Mouse (Mus musculus) kidney, adult 9 months (tissue): ENCODE data around the gene Rgs5.
A peak's percentile ranks its signal among the peaks of the same experiment; 100 is the strongest.

Experiments used
- DNase-seq: peaks from one replicate; pipeline ENCODE4 v3.0.0; 2022

The Rgs5 gene

DNA sequence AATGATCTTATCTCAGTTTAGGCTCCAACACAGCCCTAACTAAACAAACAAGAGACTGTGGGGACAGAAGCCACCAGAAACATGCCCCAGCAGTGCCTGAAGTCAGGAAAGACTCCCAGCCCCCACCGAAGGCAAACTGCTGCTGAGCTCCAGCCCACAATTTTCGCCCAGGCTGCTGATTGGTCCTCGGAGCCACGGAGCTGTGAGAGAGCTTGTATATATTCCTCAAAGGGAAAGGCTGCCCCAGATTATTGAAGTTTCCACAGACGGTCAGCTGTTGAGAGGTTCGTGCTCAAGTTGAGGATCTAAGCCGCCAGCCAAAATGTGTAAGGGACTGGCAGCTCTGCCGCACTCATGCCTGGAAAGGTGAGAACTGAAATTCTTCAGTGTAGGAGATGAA lies at the start of gene Rgs5:
Gene Rgs5 (plus strand): TSS at position 246 of the 400 bp plus-strand sequence.
- peak; percentile 9 for DNase-seq

DNA sequence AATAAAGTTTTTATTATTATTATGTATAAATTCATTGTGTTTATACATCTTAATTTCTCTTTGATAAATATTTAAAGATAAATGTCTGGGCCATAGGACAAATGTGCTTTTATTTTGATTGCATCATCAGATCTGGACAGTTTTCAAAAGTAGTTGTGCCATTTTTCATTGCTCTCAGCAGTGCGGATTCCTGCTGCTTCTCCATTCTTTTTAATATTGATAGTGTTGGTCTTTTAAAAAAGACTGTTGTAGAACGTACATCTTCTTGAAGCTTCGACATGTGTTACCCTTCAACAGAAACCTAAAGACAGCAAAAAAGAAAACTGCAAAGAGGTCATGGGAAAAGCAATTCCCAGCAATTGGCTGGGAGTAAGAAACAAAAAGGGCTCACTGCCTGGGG lies 49.1 kb upstream of the Rgs5 start:
- no peak for DNase-seq

DNA sequence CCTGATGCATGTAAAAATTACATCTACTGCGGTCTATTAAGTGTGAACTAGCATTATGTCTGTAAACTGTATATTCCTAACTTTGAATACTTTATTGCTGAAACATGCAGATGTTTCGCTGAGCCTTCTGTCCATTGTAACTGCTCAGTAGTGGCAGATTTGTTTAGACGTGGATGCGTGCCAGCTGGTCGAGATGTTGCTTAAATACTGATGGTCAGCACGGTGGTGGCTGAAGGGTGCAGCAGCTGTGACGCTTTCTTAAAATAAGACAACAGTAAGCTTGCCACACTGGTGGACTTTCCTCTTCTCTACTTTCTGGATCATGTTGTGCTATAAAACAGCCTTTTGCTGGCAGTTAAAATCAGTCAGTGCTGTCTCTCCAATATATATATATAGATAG lies 25.6 kb upstream of the Rgs5 start:
- DNase-seq: no peak

DNA sequence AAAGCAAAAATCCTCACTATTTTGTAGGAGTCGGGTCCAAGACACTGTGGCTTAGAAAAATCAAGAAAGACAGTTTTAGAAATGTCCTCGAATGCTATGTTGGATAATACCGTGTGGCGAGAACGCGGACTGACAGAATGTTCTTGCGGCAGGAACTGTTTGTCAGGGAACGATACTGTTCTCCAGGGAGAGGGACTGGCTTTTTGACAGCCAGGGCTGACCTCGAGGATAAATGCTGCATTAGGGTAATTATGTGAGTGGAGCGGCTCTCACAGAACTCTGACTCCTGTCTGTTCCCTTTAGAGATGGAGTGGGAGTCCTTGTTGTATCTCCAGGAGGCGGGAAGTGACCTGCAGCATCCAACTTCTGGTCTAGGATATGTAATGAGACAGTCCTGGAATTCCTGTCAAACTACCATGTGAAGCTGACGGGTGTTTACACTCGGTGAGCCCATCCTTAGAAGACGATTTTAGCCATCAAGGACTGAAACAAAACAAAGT lies 18.0 kb upstream of the Rgs5 start:
- no peak for DNase-seq

DNA sequence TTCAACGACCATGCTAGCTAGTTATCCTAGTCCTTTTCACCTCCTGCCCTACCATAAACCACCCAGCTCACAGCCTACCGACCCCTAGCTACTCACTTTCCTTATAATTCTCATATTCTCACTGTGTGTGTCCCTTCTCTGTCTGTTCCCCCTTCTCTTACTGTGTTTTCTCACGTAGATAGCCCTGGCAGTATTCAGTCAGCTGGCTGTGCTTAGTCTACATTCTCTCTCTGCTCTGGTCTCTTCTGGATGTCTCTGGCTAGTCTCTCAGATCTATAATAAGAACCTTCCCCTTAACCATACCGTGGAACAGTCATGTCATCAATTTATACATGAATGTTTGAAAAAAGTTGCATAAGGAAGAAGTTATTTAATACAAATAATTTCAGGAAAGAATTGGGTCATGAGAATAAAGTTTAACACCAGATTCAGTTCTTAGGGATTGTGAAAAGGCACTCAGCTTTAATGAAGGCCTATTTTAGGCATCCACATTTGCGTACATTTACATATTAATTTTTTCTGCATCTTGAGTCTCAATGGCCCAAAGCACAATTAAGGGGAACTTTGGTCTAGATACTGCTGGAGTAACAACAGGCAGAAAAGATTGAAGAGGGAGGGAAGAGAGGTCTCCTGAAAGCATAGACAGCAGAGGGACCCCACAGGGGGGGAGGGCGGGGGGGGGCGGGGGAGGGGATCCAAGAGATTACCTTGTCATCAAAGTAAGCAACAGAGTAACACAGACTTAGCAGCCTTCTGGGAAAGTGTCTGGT lies 10.2 kb upstream of the Rgs5 start:
- DNase-seq: no peak

DNA sequence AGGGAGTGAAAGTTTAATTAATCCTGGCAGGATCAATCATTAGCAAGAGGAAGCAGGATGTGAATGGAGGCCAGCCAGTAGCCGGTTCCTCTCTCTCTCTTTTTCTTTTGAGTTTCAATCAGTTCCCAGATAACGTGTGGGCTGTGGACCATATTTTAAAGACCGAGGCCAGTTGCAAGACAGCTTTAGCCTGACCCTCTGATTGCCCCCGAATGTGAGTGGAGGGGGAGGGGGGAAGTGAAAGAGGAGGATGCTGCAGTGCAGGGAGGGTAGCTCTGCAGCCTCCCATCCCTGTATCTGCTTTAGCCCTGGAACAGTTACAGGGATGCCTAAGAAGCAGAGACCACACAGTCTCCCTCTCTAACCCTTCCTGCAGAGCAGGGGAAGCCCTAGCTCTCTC lies 4.2 kb downstream of the Rgs5 start:
- DNase-seq: peak; percentile 39

DNA sequence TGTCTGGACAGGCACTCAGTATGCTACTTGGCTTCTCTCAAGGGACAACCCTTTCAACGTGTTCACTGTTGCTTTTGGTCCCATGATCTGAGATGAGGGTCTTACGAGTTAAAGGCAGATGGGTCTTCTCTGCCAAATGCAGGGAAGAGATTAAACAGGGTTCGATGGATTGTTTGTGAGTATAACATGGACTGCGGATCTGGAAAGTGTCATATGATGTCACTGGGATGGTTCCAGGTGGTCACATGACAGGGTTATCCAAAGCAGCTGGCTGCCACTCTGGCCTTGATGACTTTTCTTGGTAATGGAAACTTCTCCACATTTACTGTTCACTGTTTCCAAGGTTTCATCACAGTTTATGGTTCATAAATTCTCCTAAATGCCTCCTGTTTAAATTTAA lies 12.0 kb downstream of the Rgs5 start:
- DNase-seq: no peak

DNA sequence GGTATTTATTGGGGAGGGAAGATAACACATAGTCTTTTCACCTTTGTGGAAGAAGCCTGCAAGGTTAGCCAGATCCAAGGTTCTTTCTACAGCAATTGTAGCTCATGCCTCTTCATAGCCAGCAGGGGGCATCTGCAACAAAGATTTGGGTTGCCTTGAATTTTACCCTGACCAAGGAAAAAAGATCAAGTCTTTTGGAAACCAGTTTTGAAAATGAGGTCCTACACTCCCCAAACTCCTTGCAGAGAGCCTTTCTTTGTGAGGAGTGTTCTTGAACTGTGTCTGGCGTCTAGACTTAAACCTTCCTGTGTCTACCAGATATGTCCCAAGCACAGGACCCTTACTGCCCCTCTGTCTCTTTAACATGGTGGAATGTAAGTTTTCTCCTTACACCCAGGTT lies 15.4 kb downstream of the Rgs5 start:
- peak; percentile 20 for DNase-seq

DNA sequence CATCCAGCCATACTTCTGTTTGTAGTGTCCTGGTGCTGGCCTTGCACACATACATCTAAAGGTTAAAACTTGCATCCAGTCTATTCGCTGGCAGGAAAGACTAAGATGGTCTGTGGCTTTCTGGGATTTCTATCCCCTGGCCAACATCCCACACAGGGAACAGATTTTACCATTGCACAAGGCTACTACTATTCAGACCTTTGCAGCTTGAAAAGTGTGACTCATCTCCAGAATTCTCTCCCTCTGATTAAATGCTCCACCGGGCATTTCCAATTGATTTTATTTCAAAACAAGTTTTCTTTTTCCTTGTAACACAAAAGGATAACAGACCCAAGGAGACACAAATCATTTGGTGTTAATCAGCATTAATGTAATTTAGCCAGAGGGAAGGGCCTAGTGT lies 16.5 kb downstream of the Rgs5 start:
- no peak for DNase-seq

DNA sequence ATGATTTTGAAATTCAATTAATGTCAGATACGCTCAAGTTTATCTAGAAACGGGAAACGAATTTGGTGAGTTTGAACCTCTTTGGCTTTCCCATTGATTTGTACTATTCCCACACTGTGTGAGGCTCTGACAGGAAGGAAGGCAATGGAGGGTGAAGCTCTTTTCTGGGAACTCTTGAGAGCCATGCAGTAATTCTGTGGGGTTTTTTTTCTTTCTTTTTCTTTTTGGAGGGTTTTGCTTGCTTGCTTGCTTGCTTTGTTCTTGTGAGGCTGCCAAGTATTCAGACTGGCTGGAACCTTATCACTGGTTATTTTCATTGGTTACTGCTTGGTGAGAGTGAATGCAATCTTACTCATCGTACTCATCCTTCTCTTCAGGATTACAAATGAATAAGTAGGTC lies 17.0 kb downstream of the Rgs5 start:
- no peak for DNase-seq

DNA sequence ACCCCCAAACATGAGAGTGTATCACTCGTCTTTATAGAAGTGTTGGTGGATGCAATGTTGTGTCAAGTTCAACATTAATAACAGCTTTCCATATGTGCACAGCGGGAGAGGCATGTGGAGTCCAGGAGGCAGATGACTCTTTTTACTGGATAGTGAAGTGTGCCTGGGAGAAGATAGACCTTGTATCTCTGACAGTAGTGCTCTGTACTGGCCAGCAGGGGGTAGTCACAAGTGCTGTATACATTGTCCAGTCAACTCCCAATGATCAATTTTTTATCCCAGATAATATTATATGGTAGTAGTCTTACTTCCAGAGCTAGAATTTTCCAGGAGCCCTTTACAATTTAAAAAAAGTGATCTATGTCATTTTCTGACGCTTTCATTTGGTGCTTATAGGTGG lies 18.8 kb downstream of the Rgs5 start:
- DNase-seq: peak; percentile 12

DNA sequence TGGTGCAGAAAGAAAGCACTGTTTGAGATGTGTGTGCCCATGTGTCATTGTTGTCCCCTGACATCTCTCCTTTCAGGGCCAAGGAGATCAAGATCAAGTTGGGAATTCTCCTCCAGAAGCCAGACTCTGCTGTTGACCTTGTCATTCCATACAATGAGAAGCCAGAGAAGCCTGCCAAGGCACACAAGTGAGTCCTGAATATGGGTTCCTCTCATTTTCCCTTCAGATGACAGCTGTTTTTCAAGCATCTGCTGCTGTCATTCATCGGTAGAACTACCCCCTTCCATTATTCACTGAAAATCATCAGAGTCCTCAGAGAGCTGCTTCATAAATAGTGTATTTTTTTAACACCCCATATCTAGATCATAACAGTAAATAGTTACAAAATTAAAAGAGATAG lies 21.4 kb downstream of the Rgs5 start:
- DNase-seq: no peak

DNA sequence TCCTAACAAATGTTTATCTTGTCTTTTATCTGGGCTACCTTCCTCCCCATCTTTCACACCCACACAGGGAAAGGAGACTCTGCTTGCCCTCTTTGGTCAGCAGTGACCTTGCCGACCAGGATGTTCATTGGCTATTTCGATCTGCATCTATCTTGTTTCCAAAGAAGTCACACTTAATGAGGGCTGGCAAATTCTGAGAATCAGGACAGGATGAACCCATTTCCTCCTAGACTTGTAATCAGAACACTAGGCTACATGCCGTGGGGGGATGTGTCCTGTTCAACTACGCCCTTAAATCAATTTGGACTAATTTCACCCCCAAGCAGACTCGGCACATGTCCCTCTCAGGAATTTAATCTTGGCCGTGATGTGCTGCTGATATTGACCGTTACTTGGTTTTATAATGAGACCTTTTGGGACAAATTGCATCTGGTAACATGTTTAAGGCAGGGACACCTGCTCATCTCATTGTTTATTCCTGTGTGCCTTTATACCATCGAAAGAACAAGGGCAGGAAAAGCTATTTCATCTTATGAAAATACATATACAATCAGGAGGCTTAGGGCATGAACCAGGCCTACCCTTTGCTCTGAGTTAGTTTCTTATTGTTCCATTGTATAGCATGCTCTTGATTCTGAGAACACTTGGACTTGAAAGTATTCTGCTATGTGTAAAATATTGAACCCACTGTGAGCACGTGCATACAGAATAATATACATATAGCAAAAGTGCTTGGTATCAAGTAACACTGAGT lies 25.3 kb downstream of the Rgs5 start:
- no peak for DNase-seq

DNA sequence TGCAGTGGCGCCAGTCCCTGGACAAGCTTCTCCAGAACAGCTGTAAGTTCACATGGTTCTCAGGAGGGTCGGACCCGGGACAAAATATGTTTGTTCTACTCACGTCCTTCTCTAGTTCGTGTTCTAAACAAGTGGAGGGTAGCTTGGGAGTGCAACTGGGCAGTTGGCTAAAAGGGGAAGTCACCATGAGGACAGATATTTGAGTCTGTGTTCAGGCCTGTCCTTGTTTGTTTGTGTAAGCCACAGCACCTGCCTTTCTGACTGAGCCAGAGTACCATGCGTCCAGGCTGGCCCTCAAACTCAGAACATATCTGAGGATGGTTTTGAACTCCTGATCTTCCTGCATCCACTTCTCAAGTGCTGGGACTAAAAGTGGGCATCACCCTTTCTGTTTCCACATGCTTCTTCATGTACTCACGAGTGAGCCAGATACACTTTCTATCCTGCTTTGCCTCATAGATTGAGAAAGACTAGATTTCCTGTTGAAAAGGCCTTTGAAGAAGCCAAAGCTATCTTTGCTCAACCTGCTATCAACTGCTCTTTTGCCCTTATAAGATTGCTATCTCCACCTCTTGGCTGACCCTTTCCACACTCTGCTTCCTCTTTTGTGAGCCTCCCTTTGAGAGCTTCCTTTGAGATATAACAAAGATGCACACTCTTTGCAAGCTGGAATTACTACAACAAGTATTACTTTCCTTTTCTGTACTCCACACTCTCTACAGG lies 27.6 kb downstream of the Rgs5 start:
- DNase-seq: no peak

DNA sequence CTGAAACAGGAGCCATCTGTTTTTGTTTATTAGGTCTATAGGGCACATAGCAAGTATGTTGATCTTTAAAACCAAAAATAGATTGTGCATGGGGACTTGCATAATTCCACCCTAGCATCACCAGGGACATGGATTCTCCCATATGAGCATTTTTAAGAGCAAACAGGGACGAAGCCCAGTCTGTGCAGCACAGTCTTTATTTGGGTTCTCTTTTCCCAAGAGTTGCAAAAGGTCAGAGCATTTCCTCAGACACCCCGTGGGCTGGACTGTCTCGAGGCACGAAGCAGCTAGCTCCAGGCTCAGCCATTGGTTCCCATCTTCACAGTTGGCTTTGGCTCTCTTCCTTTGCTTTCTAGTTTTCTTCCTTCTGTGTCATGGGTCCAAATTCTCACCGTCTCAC lies 30.0 kb downstream of the Rgs5 start:
- peak; percentile 37 for DNase-seq

DNA sequence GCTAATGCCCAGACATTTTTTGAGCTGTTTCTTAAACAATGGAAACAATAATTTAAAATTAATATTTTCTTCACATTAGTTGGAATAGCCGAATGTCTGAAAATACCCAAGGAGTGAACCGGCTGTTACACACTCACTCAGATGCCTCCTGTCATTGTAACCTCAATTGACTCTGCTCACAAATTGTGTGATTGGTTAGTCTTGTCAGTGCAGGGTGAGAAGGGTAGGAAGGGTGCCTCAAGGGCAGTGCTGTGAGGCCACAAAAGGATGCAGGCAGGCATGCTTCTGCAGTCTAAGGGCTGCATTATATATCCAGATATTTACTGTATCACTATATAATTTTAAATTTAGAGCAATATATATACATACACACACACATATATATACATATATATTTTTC lies 37.7 kb downstream of the Rgs5 start:
- no peak for DNase-seq

DNA sequence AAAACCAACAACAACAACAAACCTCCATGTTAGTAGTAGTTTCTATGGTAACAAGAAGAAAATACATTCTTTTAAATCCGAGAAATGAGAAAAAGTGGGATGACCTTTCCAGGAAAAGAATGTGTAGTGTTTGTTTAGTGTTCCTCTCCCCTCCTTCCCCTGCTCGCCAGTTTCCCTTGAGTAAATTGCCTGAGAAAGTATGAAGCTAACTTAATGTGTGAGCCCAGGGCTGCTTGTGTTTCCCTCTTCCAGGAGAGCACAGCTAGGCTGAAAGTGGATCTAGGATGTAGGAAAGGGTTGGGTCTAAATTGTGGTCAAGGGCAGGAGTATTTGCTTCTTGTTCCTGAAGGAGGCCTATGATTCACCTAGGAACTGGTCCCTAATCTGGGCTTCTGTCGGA lies 38.2 kb downstream of the Rgs5 start:
- no peak for DNase-seq

DNA sequence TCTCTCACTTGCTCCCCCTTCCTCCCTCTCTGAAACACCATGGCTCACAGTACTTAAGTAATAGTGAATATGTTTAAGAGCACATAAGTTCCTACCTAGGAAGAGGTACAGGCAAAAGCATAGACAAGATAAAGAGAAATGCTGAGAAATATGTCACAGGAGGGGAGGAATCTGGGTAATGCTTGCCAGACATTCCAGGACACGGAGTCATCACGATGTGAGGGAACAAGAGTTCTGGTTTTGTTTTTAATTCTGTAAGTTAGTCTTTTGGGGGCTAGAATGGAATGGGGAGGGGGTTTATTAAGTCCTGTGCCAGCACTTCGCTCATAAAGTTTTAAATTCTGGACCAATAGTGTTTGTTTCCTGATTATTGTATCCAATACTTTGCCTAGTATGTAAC lies 40.1 kb downstream of the Rgs5 start:
- DNase-seq: no peak

DNA sequence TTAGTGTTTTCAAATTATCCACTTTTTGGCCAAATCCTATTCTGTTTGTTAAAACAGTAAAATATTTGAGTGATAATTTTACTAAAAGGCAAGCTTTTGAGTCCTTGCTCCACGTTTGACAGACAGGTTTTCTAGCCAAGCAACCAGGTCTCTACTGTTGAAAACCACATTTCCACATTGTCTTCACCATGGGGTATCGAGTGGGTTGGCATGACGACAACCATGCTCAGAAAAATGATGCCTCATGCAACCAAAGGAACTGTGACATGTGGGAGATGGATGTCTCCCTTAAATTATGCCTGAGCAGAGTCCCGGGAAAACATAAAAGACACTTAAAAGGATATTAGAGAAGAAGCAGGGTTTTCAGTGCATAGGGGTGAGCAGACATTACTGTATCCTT lies 41.9 kb downstream of the Rgs5 start:
- DNase-seq: no peak

DNA sequence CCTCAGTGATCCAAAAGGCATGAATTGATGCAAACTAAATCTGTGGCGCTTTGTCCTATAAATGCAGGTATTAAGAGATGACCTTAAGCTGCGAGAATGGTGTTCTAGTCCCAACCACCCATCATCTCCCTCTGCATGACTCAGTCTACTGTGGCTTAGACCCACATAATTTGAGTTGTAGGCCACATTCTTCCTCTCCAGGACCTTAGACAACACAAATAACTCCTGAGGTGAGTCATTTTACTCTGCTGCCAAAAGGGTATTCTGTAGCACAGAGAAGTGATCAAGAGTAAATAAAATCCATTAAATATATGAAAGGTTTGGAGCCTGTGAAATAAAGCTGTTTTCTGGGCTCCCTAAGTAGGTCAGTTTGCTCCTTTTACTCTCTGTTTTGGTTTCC lies 43.9 kb downstream of the Rgs5 start:
- DNase-seq: no peak

DNA sequence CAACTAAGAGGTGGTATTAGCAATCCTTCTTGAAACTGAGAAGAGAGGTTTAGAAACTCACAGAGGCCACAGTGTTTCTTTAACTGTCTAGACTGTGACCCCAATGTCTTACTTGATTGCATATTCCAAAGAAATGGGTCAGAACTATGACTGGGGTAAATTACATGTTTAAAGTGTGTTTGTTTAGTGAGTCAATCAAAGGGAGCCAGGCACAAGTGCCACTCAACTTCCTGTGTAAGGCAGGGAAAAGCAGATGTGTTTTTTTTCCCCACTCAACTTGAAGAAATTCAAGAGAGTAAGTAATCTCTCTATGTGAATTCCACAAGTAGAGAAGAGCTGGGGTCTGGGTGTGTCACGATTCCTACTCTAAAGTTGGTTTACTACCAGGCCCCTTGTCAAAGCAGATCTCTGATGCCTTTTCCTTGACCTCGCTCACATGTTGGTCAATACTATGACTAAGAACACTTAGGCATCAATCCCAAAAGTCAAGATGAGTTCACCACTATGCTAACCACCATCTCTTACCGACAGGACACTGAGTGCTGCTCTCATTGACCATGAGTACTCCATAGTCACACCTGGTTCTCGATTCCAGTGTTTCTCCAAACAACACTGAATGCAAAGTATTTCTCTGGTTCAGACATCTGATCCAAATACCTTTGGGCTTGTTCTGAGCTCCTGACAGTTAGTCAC lies 49.2 kb downstream of the Rgs5 start:
- no peak for DNase-seq

DNA sequence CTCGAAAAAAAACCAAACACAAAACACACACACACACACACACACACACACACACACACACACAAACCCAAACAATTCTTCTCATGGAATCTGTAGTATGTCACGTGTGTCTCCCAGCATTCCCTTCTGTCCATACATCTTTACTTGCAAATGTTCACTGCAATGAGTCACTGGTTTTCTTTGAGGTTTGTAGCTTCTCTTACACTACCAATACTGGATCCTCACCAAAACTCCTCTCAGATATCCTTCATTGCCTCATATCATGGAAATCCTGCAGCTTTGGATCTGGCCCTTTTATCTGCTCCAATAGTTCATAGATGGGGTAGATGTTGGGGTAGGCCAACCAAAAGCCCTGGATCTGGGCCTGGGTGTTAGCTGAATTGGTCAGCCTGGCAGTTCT lies 66.5 kb downstream of the Rgs5 start:
- DNase-seq: no peak

DNA sequence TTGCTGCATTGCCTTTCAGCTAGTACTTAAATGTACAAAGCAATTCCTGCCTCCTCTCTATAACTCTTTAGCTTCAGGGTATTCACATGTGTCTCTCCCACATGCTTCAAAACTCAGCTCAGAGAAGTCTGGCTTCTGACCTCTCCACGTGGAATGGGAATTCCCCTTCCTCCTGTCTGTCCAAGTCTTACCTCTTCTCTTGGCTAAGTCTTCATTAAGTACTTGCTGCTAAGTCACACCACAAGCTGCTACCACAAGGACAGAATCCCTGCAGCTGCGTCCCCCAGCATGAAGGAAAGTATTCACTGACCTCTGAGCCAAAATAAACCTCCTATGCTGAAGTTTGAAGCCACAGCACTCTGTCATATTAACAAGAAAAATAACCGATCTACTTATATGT lies 71.0 kb downstream of the Rgs5 start:
- DNase-seq: no peak
